Mouse (Mus musculus) cortical plate, adult 2 months (tissue): ENCODE data around the gene Wdpcp.

Experiments
- CTCF ChIP-seq: fragments of 200-500 bp; IDR thresholded peaks from 2 replicates; pipeline ENCODE4 v1.5.1; 2011; ENCODE audit warnings: mild to moderate bottlenecking, control low read depth, low read length; ENCODE audit not compliant: insufficient read depth; ENCODE audit errors: extremely low read depth
- POLR2A ChIP-seq: fragments of 200-500 bp; IDR thresholded peaks from 2 replicates; pipeline ENCODE4 v1.6.1; 2011; ENCODE audit warnings: mild to moderate bottlenecking, low read length, control low read depth; ENCODE audit not compliant: insufficient read depth; ENCODE audit errors: extremely low read depth

- no peak for TF ChIP-seq POLR2A
- TF ChIP-seq CTCF = no peak
Observed at GRCm38 (mm10) chr11:21646136-21646535, 74.1 kb downstream of the Wdpcp start.
